Mouse (Mus musculus) hindbrain, embryonic 16.5 days (tissue): ENCODE data around the gene Tacc3. TPM values are rescaled to one million over a fixed set of nuclear protein-coding genes. Genes with fewer than 3 reads are reported as not detected.

Source experiments
- ATAC-seq: fragments of 200-750 bp; cut with Nextera tagmentation; 2 replicates; pipeline ENCODE4 v1.8.0; 2017; ENCODE audit warnings: moderate TSS enrichment, moderate library complexity
- H3K27ac ChIP-seq: fragments of 300-500 bp; sonication (generic); 2 replicates; pipeline ENCODE4 v1.5.1; 2014; ENCODE audit warnings: low read depth, mild to moderate bottlenecking, control low read depth, low read length, moderate library complexity
- H3K27me3 ChIP-seq: fragments of 300-500 bp; sonication (generic); replicated peaks from 2 replicates; pipeline ENCODE4 v1.6.1; 2014; ENCODE audit warnings: low read length; ENCODE audit not compliant: control insufficient read depth, insufficient read depth
- H3K36me3 ChIP-seq: fragments of 300-500 bp; sonication (generic); 2 replicates; pipeline ENCODE4 v1.6.1; 2014; ENCODE audit warnings: mild to moderate bottlenecking, low read length, moderate library complexity, mixed read lengths; ENCODE audit not compliant: control insufficient read depth, insufficient read depth
- H3K4me1 ChIP-seq: fragments of 300-500 bp; sonication (generic); 2 replicates; pipeline ENCODE4 v1.6.1; 2014; ENCODE audit warnings: low read depth, low read length; ENCODE audit not compliant: control insufficient read depth, insufficient read depth
- H3K4me2 ChIP-seq: fragments of 300-500 bp; sonication (generic); 2 replicates; pipeline ENCODE4 v1.6.1; 2014; ENCODE audit warnings: mild to moderate bottlenecking, low read length, control low read depth, moderate library complexity
- H3K4me3 ChIP-seq: fragments of 300-500 bp; sonication (generic); 2 replicates; pipeline ENCODE4 v1.5.1; 2014; ENCODE audit warnings: mild to moderate bottlenecking, low read length, control low read depth, moderate library complexity
- H3K9ac ChIP-seq: fragments of 300-500 bp; sonication (generic); 2 replicates; pipeline ENCODE4 v1.6.1; 2014; ENCODE audit warnings: low read depth, mild to moderate bottlenecking, control low read depth, low read length, moderate library complexity
- H3K9me3 ChIP-seq: fragments of 300-500 bp; sonication (generic); 2 replicates; pipeline ENCODE4 v1.6.1; 2014; ENCODE audit warnings: mild to moderate bottlenecking, low read length, moderate library complexity; ENCODE audit not compliant: control insufficient read depth
- WGBS: fragments of 180-500 bp; shearing (Covaris S2); extraction: QIAGEN DNeasy Blood & Tissue Kit; methylation state at CpG from one replicate; pipeline ENCODE4 v1.1.7; 2014; 5-methylcytosine and 5-hydroxymethylcytosine counted together
- polyA plus RNA-seq: library from polyadenylated mRNA; unstranded; fragments of >200 nt; fragmentation: Nextera tagmentation; extraction: Ambion mirVana; gene quantifications from 2 replicates; pipeline ENCODE4 v1.2.1, GENCODE M21; 2015

The Tacc3 gene
- polyA plus RNA-seq, 1 experiment from 2014 or later: 42.2 TPM

DNA sequence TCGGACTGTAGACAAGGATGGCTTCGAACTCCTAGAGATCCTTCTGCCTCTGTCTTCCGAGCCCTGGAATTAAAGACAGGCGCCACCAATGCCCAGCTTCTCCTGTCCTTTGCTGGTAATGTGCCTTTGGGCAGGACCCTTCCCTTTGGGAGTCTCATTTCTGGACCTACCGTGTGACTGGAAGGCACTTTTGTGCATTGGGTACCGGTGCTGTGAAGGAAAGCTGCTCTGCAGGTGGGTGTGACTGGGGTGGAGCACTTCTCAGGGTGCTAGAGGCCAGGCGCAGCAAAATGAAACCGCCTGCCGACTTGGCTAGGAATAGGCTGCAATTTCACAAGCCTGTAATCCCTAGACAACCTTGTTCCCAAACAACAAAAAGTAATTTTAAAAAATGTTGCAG lies 27.9 kb upstream of the Tacc3 start:
- H3K36me3 ChIP-seq: no peaks in the 10 kb centered on the region
- 8% methylated on average over 9 of the region's 9 CpGs for WGBS
- H3K4me1 ChIP-seq: peaks cover 15% of the 10 kb centered on the region
- peak overlapping the region; percentile 63; the same call in 1 of the 2 replicates for H3K27ac ChIP-seq
- H3K27me3 ChIP-seq: no peaks in the 10 kb centered on the region
- H3K9ac ChIP-seq: peak overlapping the region; percentile 70
- ATAC-seq: peak; percentile 12; the same call in 1 of the 2 replicates
- no peaks in the 10 kb centered on the region for H3K9me3 ChIP-seq
- H3K4me3 ChIP-seq: peak overlapping the region; percentile 77
- H3K4me2 ChIP-seq: peak overlapping the region; percentile 66

DNA sequence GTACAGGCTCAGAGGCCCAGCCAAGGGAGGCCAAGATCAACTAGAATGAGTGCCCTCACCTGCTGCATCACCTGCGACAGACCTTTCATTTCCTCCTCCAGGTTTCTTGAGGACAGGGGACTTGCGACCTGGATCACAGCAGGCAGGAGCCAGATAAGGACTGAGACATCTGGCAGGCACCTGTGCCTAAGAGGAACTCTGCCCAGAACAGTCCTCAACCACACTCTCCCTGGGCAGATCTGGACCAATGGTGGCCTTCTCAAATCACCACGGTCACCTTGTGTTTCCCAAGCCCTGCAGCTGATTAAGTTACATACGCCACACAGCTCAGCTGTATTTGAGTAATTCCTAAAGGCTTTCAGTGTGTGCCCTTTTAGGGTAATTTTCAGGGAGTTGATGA lies 27.3 kb upstream of the Tacc3 start:
- no peaks in the 10 kb centered on the region for H3K27me3 ChIP-seq
- H3K4me3 ChIP-seq: peak overlapping the region; percentile 77
- H3K36me3 ChIP-seq: no peaks in the 10 kb centered on the region
- H3K9ac ChIP-seq: peak overlapping the region; percentile 70; the same call in 1 of the 2 replicates
- H3K4me1 ChIP-seq: peaks cover 15% of the 10 kb centered on the region
- no peak for ATAC-seq
- H3K4me2 ChIP-seq: peak overlapping the region; percentile 66
- H3K27ac ChIP-seq: no peak overlapping the region; the same call in 1 of the 2 replicates
- WGBS: 74% methylated on average over 4 of the region's 4 CpGs
- no peaks in the 10 kb centered on the region for H3K9me3 ChIP-seq

DNA sequence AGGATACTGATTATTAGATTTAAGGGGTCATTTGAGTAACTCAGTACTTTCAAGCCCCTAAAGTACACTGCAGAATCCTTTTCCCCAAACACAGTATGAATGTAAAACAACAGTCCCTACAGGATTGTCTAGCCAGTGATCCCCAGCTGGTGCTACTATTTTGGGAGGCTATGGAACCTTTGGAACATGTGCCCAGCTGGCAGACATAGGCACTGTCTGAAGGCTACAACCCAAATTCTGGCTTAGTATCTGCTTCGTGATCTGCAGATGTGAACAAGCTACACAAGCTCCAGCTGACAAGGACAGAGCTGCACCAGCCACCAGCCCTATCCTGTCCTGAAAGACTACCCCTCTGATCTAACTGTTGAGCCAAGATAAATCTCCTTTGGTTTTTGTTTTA lies 25.4 kb upstream of the Tacc3 start:
- WGBS: 96% methylated on average over 1 of the region's 1 CpGs

DNA sequence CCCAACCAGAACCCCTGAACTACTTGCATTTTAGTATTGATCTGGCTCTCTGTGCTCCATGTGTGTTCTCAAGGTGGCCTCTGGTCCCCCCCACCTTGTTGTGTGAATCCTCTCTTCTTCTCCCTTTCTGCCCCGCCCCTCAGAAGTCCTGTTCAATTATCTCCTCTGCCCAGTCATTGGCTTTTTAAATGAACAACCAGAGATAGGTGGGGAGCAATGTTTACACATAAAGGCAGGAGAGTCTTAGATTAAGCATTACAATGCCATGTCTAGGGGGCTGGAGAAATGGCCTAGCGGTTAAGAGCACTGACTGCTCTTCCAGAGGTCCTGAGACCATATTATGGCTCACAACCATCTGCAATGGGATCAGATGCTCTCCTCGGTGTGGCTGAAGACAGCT lies 22.6 kb upstream of the Tacc3 start:
- Histone ChIP-seq H3K4me1 (peaks cover 2% of the 10 kb centered on the region), H3K4me2 (no peak overlapping the region), H3K9ac (no peak overlapping the region), H3K4me3 (no peak overlapping the region), H3K27me3 (no peaks in the 10 kb centered on the region), H3K36me3 (peaks cover 6% of the 10 kb centered on the region), H3K27ac (no peak overlapping the region), H3K9me3 (no peaks in the 10 kb centered on the region)
- ATAC-seq: no peak
- WGBS: 94% methylated on average over 3 of the region's 3 CpGs

More for the DNA sequence above, 25.4 kb upstream of the Tacc3 start:
- Histone ChIP-seq H3K4me3 (no peak overlapping the region), H3K4me1 (peaks cover 15% of the 10 kb centered on the region), H3K27ac (no peak overlapping the region), H3K9ac (no peak overlapping the region), H3K27me3 (no peaks in the 10 kb centered on the region), H3K36me3 (0 out of 2 replicates have a peak, but pooled peaks cover 2% of the 10 kb centered on the region), H3K9me3 (no peaks in the 10 kb centered on the region), H3K4me2 (no peak overlapping the region)
- no peak for ATAC-seq

DNA sequence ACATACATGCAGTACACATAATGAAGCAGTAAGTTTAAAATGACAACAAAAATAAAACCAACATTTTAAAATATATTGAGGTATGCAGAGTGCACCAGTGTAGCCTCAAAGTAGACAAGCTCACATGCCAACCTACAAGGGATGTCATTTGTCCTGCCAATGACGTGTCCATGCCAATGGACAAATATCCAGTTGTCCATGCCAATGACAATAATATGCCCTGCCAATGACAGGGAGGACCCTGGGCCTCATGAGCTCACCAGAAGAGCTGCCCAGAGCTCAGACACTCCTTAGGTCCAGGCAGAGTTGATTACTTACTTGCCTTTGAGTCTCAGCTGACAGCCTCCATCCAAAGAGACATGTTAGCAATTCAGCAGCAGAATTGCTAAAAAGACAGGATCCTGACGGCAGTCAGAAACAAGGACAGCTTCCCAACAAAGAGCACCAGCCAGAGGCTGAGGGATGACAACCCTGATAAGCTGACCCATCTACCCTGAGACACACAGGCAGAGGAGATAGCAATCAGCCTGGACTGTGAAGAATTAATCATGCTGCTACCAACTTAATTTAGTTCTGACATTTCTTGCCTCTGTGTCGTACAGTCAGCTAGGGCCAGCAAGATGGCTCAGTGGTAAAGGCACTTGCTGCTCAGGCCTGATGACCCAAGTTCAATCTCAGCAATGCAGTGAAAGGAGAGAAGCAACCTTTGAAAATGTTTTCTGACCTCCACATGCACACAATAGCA lies 20.1 kb upstream of the Tacc3 start:
- no peak overlapping the region for H3K9ac ChIP-seq
- H3K36me3 ChIP-seq: peaks cover 13% of the 10 kb centered on the region
- no peak overlapping the region for H3K4me3 ChIP-seq
- H3K4me2 ChIP-seq: no peak overlapping the region
- no peak overlapping the region for H3K27ac ChIP-seq
- no peak for ATAC-seq
- no peaks in the 10 kb centered on the region for H3K4me1 ChIP-seq
- H3K9me3 ChIP-seq: no peaks in the 10 kb centered on the region
- H3K27me3 ChIP-seq: no peaks in the 10 kb centered on the region
- WGBS: 80% methylated on average over 3 of the region's 3 CpGs

DNA sequence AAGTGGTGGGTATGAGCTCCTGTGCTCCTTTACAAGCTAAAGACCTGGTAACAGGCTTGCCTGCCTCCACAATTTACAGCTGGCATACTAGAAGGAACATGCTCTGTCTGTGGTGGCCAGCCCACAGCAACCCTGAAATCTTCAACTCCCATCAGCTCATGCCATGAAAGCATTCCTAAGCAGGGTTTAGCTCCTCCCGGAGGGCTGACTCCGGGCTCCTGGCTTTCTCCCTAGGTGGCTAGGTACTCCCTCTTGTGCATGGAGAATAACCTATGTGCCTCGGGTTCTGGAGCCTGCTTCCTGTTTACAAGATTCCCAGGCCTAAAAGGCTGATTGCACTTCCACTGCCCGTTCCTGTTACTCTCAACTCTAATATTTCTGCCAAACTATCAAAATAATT lies 19.1 kb upstream of the Tacc3 start:
- peaks cover 20% of the 10 kb centered on the region for H3K36me3 ChIP-seq
- H3K9ac ChIP-seq: no peak overlapping the region
- H3K4me1 ChIP-seq: no peaks in the 10 kb centered on the region
- H3K9me3 ChIP-seq: no peaks in the 10 kb centered on the region
- H3K4me2 ChIP-seq: no peak overlapping the region
- no peak overlapping the region for H3K27ac ChIP-seq
- H3K27me3 ChIP-seq: no peaks in the 10 kb centered on the region
- ATAC-seq: no peak
- WGBS: 86% methylated on average over 4 of the region's 4 CpGs
- H3K4me3 ChIP-seq: no peak overlapping the region

DNA sequence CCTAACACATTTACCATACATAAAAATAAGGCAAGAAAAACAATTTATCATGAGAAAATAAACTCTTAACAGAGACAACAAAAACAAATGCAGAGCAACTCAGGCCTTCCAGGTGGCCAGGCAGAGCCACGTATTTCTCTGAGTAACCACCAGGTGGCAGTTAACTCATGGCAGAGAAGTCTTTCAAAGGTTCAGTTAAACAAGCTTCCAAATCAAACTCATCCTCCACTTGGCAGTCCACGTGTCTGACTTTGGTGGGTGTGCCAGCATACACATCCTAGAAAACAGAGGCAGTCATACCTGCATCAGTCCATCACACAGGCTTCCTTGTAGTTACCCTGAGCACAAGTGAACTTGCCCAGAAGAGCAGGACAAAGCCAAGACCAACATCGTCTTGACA lies 17.3 kb upstream of the Tacc3 start:
- Histone ChIP-seq H3K27ac (no peak overlapping the region), H3K36me3 (peaks cover 28% of the 10 kb centered on the region), H3K9me3 (no peaks in the 10 kb centered on the region), H3K27me3 (no peaks in the 10 kb centered on the region), H3K4me2 (no peak overlapping the region), H3K9ac (no peak overlapping the region), H3K4me3 (no peak overlapping the region), H3K4me1 (no peaks in the 10 kb centered on the region)
- ATAC-seq: no peak
- 41% methylated on average over 3 of the region's 3 CpGs for WGBS

DNA sequence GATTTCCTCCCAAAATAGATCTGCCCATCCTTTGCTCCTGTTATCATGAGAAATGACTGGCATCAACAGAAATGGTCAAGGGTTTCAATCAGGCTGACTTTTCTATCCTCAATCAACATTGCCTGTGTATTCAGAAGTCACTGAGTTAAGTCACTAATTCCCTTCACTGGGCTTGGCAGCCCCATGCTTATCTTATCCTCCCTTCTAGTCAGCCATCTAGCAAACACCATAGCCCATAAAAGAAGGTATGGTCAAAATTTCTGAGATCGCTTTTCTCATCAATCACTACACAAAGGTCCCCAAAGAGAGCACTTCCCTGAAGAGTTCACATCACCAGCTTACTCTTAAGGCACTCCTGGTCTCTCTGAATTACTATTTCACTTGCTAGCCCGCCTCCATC lies 6.9 kb upstream of the Tacc3 start:
- 15% methylated on average over 2 of the region's 2 CpGs for WGBS
- H3K9me3 ChIP-seq: no peaks in the 10 kb centered on the region
- peak overlapping the region; percentile 93 for H3K4me3 ChIP-seq
- no peak for ATAC-seq
- peak overlapping the region; percentile 76 for H3K4me2 ChIP-seq
- H3K4me1 ChIP-seq: peaks cover 23% of the 10 kb centered on the region
- peaks cover 8% of the 10 kb centered on the region; the same call in 1 of the 2 replicates for H3K36me3 ChIP-seq
- no peaks in the 10 kb centered on the region for H3K27me3 ChIP-seq
- peak overlapping the region; percentile 88 for H3K9ac ChIP-seq
- no peak overlapping the region for H3K27ac ChIP-seq

DNA sequence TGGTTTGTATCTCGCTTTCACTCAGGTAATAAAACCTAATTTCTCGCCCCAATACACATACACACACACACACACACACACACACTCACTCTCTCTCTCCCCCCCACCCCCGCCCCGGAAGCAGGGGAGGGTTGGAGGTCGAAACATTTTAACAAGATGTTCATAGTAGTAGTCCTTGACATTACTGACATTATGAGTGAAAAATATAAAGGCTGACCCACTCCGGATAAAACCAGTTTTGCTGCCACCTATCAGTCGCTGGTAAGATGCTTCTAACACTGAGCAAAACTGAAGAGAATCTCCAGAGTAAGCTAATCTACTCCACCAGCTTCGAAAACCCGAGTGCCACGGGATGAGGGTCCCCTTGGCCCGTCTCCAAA lies 6.4 kb upstream of the Tacc3 start:
- 0% methylated on average over 11 of the region's 11 CpGs for WGBS
- Histone ChIP-seq H3K9me3 (no peaks in the 10 kb centered on the region), H3K36me3 (peaks cover 8% of the 10 kb centered on the region; the same call in 1 of the 2 replicates), H3K4me3 (peak overlapping the region; percentile 93), H3K27me3 (no peaks in the 10 kb centered on the region), H3K27ac (peak overlapping the region; percentile 99), H3K4me2 (peak overlapping the region; percentile 76), H3K9ac (peak overlapping the region; percentile 88), H3K4me1 (peaks cover 28% of the 10 kb centered on the region)
- ATAC-seq: 0 out of 2 replicates have a peak, but pooled peaks have one; percentile 0
